Mouse (Mus musculus) spleen, adult 2 months (tissue): ENCODE results near the gene Olfr872.

ENCODE experiments used
- CTCF ChIP-seq: fragments of 200-500 bp; IDR thresholded peaks from 2 replicates; pipeline ENCODE4 v1.5.1; 2011; ENCODE audit warnings: mild to moderate bottlenecking, inconsistent platforms; ENCODE audit not compliant: insufficient read depth, insufficient read length, insufficient replicate concordance; ENCODE audit errors: extremely low read depth
- POLR2A ChIP-seq: fragments of 200-500 bp; IDR thresholded peaks from 2 replicates; pipeline ENCODE4 v1.6.1; 2011; ENCODE audit warnings: low read depth, low read length, inconsistent platforms

GRCm38 (mm10) chr9:20237378-20237777, 459 bp downstream of the Olfr872 start:
- TF ChIP-seq CTCF (no peak), POLR2A (no peak)
